Mouse (Mus musculus): ENCODE results near the gene Arsb. TPM values are rescaled to one million over a fixed set of nuclear protein-coding genes. Genes with fewer than 3 reads are reported as not detected.
A peak's percentile ranks its signal among the peaks of the same experiment; 100 is the strongest.
"Not testable (repeated sequence)": the region's sequence is repeated elsewhere in the genome, so short reads cannot be mapped to it uniquely, and the experiment has no call there.

The Arsb gene
- polyA plus RNA-seq, 1 experiment from 2014 or later, result 5.8 TPM

- no peaks in the 10 kb centered on the region for H3K4me1 ChIP-seq (replicated peaks; ENCODE audit: control insufficient read depth, insufficient read depth, low read length)
- no peaks in the 10 kb centered on the region for H3K27me3 ChIP-seq (replicated peaks; ENCODE audit: control insufficient read depth, insufficient read depth, low read length)
- H3K9ac ChIP-seq (ENCODE audit: low read depth, low read length), result no peak overlapping the region
- H3K4me3 ChIP-seq (ENCODE audit: low read depth, low read length), result no peak overlapping the region
- no peaks in the 10 kb centered on the region for H3K36me3 ChIP-seq (ENCODE audit: control insufficient read depth, insufficient read depth, low read length)
- no peak for ATAC-seq (replicated peaks; ENCODE audit: low FRiP score)
- H3K4me2 ChIP-seq, result no peak overlapping the region
- DNase-seq (ENCODE audit: low spot score), result no peak
- 77% methylated on average over 12 of the region's 12 CpGs for WGBS
- H3K27ac ChIP-seq (ENCODE audit: low read depth, low read length), result no peak overlapping the region
- no peaks in the 10 kb centered on the region for H3K9me3 ChIP-seq (ENCODE audit: control insufficient read depth, low read length)
Measured at GRCm38 (mm10) chr13:93978703-93979495, 207.5 kb downstream of the Arsb start.

GRCm38 (mm10) chr13:93979754-93980153 is 208.3 kb downstream of the Arsb start:
- Histone ChIP-seq H3K27me3 (replicated peaks; ENCODE audit: control insufficient read depth, insufficient read depth, low read length) (no peaks in the 10 kb centered on the region), H3K4me3 (ENCODE audit: low read depth, low read length) (no peak overlapping the region), H3K36me3 (ENCODE audit: control insufficient read depth, insufficient read depth, low read length) (no peaks in the 10 kb centered on the region), H3K4me1 (replicated peaks; ENCODE audit: control insufficient read depth, insufficient read depth, low read length) (no peaks in the 10 kb centered on the region), H3K4me2 (no peak overlapping the region), H3K9ac (ENCODE audit: low read depth, low read length) (no peak overlapping the region), H3K9me3 (ENCODE audit: control insufficient read depth, low read length) (no peaks in the 10 kb centered on the region), H3K27ac (ENCODE audit: low read depth, low read length) (no peak overlapping the region)
- WGBS, result 64% methylated on average over 1 of the region's 1 CpGs
- ATAC-seq (replicated peaks; ENCODE audit: low FRiP score), result no peak
- no peak for DNase-seq (ENCODE audit: low spot score)

GRCm38 (mm10) chr13:93984521-93984920 is 213.1 kb downstream of the Arsb start:
- ATAC-seq (replicated peaks; ENCODE audit: low FRiP score) (no peak), DNase-seq (ENCODE audit: low spot score) (no peak)
- WGBS, result 83% methylated on average over 2 of the region's 2 CpGs
- no peaks in the 10 kb centered on the region for H3K27me3 ChIP-seq (replicated peaks; ENCODE audit: control insufficient read depth, insufficient read depth, low read length)
- H3K4me2 ChIP-seq, result no peak overlapping the region
- H3K36me3 ChIP-seq (ENCODE audit: control insufficient read depth, insufficient read depth, low read length), result no peaks in the 10 kb centered on the region
- no peak overlapping the region for H3K4me3 ChIP-seq (ENCODE audit: low read depth, low read length)
- no peaks in the 10 kb centered on the region for H3K9me3 ChIP-seq (ENCODE audit: control insufficient read depth, low read length)
- no peak overlapping the region for H3K27ac ChIP-seq (ENCODE audit: low read depth, low read length)
- H3K9ac ChIP-seq (ENCODE audit: low read depth, low read length), result no peak overlapping the region
- no peaks in the 10 kb centered on the region for H3K4me1 ChIP-seq (replicated peaks; ENCODE audit: control insufficient read depth, insufficient read depth, low read length)

- Histone ChIP-seq H3K4me2 (no peak overlapping the region), H3K9me3 (ENCODE audit: control insufficient read depth, low read length) (no peaks in the 10 kb centered on the region), H3K36me3 (ENCODE audit: control insufficient read depth, insufficient read depth, low read length) (no peaks in the 10 kb centered on the region), H3K9ac (ENCODE audit: low read depth, low read length) (no peak overlapping the region), H3K27me3 (replicated peaks; ENCODE audit: control insufficient read depth, insufficient read depth, low read length) (no peaks in the 10 kb centered on the region), H3K4me3 (ENCODE audit: low read depth, low read length) (no peak overlapping the region), H3K27ac (ENCODE audit: low read depth, low read length) (no peak overlapping the region), H3K4me1 (replicated peaks; ENCODE audit: control insufficient read depth, insufficient read depth, low read length) (no peaks in the 10 kb centered on the region)
- 79% methylated on average over 7 of the region's 7 CpGs for WGBS
- no peak for ATAC-seq (replicated peaks; ENCODE audit: low FRiP score)
- no peak for DNase-seq (ENCODE audit: low spot score)
Measured at GRCm38 (mm10) chr13:93985181-93985580, 213.8 kb downstream of the Arsb start.

GRCm38 (mm10) chr13:93985750-93986149 is 214.3 kb downstream of the Arsb start:
- not testable (repeated sequence) for H3K9me3 ChIP-seq (ENCODE audit: control insufficient read depth, low read length); H3K27ac ChIP-seq (ENCODE audit: low read depth, low read length); H3K36me3 ChIP-seq (ENCODE audit: control insufficient read depth, insufficient read depth, low read length); H3K4me1 ChIP-seq (replicated peaks; ENCODE audit: control insufficient read depth, insufficient read depth, low read length); DNase-seq (ENCODE audit: low spot score); H3K4me2 ChIP-seq; H3K4me3 ChIP-seq (ENCODE audit: low read depth, low read length); ATAC-seq (replicated peaks; ENCODE audit: low FRiP score); H3K27me3 ChIP-seq (replicated peaks; ENCODE audit: control insufficient read depth, insufficient read depth, low read length); H3K9ac ChIP-seq (ENCODE audit: low read depth, low read length)
- WGBS, result 92% methylated on average over 8 of the region's 8 CpGs

- WGBS, result 77% methylated on average over 7 of the region's 7 CpGs
- ATAC-seq (replicated peaks; ENCODE audit: low FRiP score), result no peak
- Histone ChIP-seq H3K27me3 (replicated peaks; ENCODE audit: control insufficient read depth, insufficient read depth, low read length) (no peaks in the 10 kb centered on the region), H3K4me2 (no peak overlapping the region), H3K27ac (ENCODE audit: low read depth, low read length) (no peak overlapping the region), H3K9me3 (ENCODE audit: control insufficient read depth, low read length) (no peaks in the 10 kb centered on the region), H3K4me1 (replicated peaks; ENCODE audit: control insufficient read depth, insufficient read depth, low read length) (no peaks in the 10 kb centered on the region), H3K9ac (ENCODE audit: low read depth, low read length) (no peak overlapping the region), H3K4me3 (ENCODE audit: low read depth, low read length) (no peak overlapping the region), H3K36me3 (ENCODE audit: control insufficient read depth, insufficient read depth, low read length) (no peaks in the 10 kb centered on the region)
- DNase-seq (ENCODE audit: low spot score), result no peak
Measured at GRCm38 (mm10) chr13:93987611-93988010, 216.2 kb downstream of the Arsb start.

- H3K4me3 ChIP-seq (ENCODE audit: low read depth, low read length), result no peak overlapping the region
- H3K27me3 ChIP-seq (replicated peaks; ENCODE audit: control insufficient read depth, insufficient read depth, low read length), result no peaks in the 10 kb centered on the region
- no peaks in the 10 kb centered on the region for H3K36me3 ChIP-seq (ENCODE audit: control insufficient read depth, insufficient read depth, low read length)
- H3K9ac ChIP-seq (ENCODE audit: low read depth, low read length), result no peak overlapping the region
- H3K4me1 ChIP-seq (replicated peaks; ENCODE audit: control insufficient read depth, insufficient read depth, low read length), result no peaks in the 10 kb centered on the region
- WGBS, result 53% methylated on average over 3 of the region's 4 CpGs
- no peak overlapping the region for H3K27ac ChIP-seq (ENCODE audit: low read depth, low read length)
- no peak for ATAC-seq (replicated peaks; ENCODE audit: low FRiP score)
- no peak overlapping the region for H3K4me2 ChIP-seq
- no peak for DNase-seq (ENCODE audit: low spot score)
- H3K9me3 ChIP-seq (ENCODE audit: control insufficient read depth, low read length), result no peaks in the 10 kb centered on the region
Measured at GRCm38 (mm10) chr13:93989208-93989607, 217.8 kb downstream of the Arsb start.

- H3K4me1 ChIP-seq (replicated peaks; ENCODE audit: control insufficient read depth, insufficient read depth, low read length), result no peaks in the 10 kb centered on the region
- WGBS, result 60% methylated on average over 11 of the region's 11 CpGs
- no peak overlapping the region for H3K9ac ChIP-seq (ENCODE audit: low read depth, low read length)
- no peaks in the 10 kb centered on the region for H3K27me3 ChIP-seq (replicated peaks; ENCODE audit: control insufficient read depth, insufficient read depth, low read length)
- H3K36me3 ChIP-seq (ENCODE audit: control insufficient read depth, insufficient read depth, low read length), result no peaks in the 10 kb centered on the region
- no peak overlapping the region for H3K4me3 ChIP-seq (ENCODE audit: low read depth, low read length)
- H3K9me3 ChIP-seq (ENCODE audit: control insufficient read depth, low read length), result no peaks in the 10 kb centered on the region
- ATAC-seq (replicated peaks; ENCODE audit: low FRiP score), result 0 out of 2 replicates have a peak, but pooled peaks have one; percentile 15
- H3K27ac ChIP-seq (ENCODE audit: low read depth, low read length), result no peak overlapping the region
- no peak for DNase-seq (ENCODE audit: low spot score)
- H3K4me2 ChIP-seq, result no peak overlapping the region
Measured at GRCm38 (mm10) chr13:93989736-93990611, 218.5 kb downstream of the Arsb start.

All from liver, embryonic 11.5 days (tissue).